Mouse (Mus musculus) small intestine, adult 2 months (tissue): ENCODE measurements around the gene Gmppb. TPM values are rescaled to one million over a fixed set of nuclear protein-coding genes. Genes with fewer than 3 reads are reported as not detected.

Source experiments
- H3K27ac ChIP-seq: fragments of 200-500 bp; 2 replicates; pipeline ENCODE4 v1.5.1; 2012; ENCODE audit warnings: low read depth, low read length, control low read depth, inconsistent platforms; ENCODE audit not compliant: insufficient read depth
- H3K27me3 ChIP-seq: fragments of 200-500 bp; 2 replicates; pipeline ENCODE4 v1.6.1; 2012; ENCODE audit warnings: mild to moderate bottlenecking, moderate library complexity, low read length, inconsistent platforms; ENCODE audit not compliant: control insufficient read depth, insufficient read depth
- H3K36me3 ChIP-seq: fragments of 200-500 bp; 2 replicates; pipeline ENCODE4 v1.6.1; 2012; ENCODE audit warnings: mild to moderate bottlenecking, low read length, control low read depth, inconsistent platforms; ENCODE audit not compliant: control insufficient read depth, insufficient read depth
- H3K4me1 ChIP-seq: fragments of 200-500 bp; 2 replicates; pipeline ENCODE4 v1.6.1; 2012; ENCODE audit warnings: low read length, inconsistent platforms, mixed read lengths; ENCODE audit not compliant: control insufficient read depth, insufficient read depth, insufficient read length
- H3K4me3 ChIP-seq: fragments of 200-500 bp; 2 replicates; pipeline ENCODE4 v1.5.1; 2012; ENCODE audit warnings: low read depth, mild to moderate bottlenecking, control low read depth, inconsistent platforms, low read length, moderate library complexity
- CTCF ChIP-seq: fragments of 200-500 bp; IDR thresholded peaks from 2 replicates; pipeline ENCODE4 v1.5.1; 2012; ENCODE audit warnings: low read depth, mild to moderate bottlenecking, control low read depth, inconsistent platforms, low read length, moderate library complexity, mixed read lengths; ENCODE audit not compliant: insufficient replicate concordance, insufficient read length; ENCODE audit errors: extremely low read depth
- POLR2A ChIP-seq: fragments of 200-500 bp; IDR thresholded peaks from 2 replicates; pipeline ENCODE4 v1.6.1; 2012; ENCODE audit warnings: low read depth, mild to moderate bottlenecking, control low read depth, inconsistent platforms, low read length, moderate library complexity
- WGBS: fragments of 180-500 bp; shearing (Covaris S2); methylation state at CpG from one replicate; pipeline ENCODE4 v1.1.7; 2018; 5-methylcytosine and 5-hydroxymethylcytosine counted together
- polyA plus RNA-seq: library from polyadenylated mRNA; depleted of rRNA; stranded (reverse); fragments of >200 nt; gene quantifications from 2 replicates; pipeline ENCODE4 v1.2.3, GENCODE M21; 2012; rRNA removed

Gene Gmppb
- polyA plus RNA-seq, 1 experiment, result 56.7 TPM

DNA sequence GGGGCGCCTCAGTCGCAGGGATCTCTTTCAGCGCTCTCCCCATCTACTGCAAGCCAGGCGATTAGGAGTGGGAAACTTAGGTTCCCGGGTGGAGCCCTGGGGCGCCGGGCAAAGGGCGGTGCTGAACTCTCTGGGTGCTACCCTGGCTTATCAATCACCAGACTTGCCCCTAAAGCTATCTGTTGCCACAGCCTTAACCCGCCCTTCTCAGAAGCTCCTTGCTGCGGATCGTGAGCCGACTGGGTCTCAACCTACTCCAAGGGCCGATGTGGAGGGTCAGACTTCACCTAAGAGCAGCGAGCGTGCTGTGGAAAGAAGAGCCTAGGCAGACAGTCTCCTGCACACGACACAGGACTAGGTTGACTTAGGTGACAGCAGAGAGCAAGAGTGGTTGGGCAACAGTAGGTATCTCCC, 46.0 kb downstream of the Gmppb start:
- peak overlapping the region; percentile 88 for H3K27ac ChIP-seq

GRCm38 (mm10) chr9:108095518-108095917, 46.5 kb downstream of the Gmppb start:
- no peaks in the 10 kb centered on the region for H3K27me3 ChIP-seq

More for the DNA sequence above, 46.0 kb downstream of the Gmppb start:
- WGBS, result 0% methylated on average over 16 of the region's 16 CpGs
- peaks cover 30% of the 10 kb centered on the region for H3K36me3 ChIP-seq
- peak; percentile 60; the same call in 1 of the 2 replicates for TF ChIP-seq POLR2A
- TF ChIP-seq CTCF, result no peak
- H3K4me3 ChIP-seq, result peak overlapping the region; percentile 94
- H3K27me3 ChIP-seq, result no peaks in the 10 kb centered on the region
- H3K4me1 ChIP-seq, result peaks cover 5% of the 10 kb centered on the region

GRCm38 (mm10) chr9:108095949-108096712, 47.1 kb downstream of the Gmppb start:
- peaks cover 18% of the 10 kb centered on the region for H3K36me3 ChIP-seq
- 0 out of 2 replicates have a peak overlapping the region, but pooled peaks have one; percentile 0 for H3K27ac ChIP-seq
- H3K4me3 ChIP-seq, result no peak overlapping the region
- no peak for TF ChIP-seq CTCF
- no peak for TF ChIP-seq POLR2A
- 53% methylated on average over 10 of the region's 10 CpGs for WGBS
- no peaks in the 10 kb centered on the region for H3K27me3 ChIP-seq
- peaks cover 5% of the 10 kb centered on the region for H3K4me1 ChIP-seq

More at GRCm38 (mm10) chr9:108095518-108095917, 46.5 kb downstream of the Gmppb start:
- Histone ChIP-seq H3K27ac (peak overlapping the region; percentile 88), H3K36me3 (peaks cover 24% of the 10 kb centered on the region), H3K4me3 (peak overlapping the region; percentile 94; the same call in 1 of the 2 replicates), H3K4me1 (peaks cover 5% of the 10 kb centered on the region)
- TF ChIP-seq POLR2A, result no peak
- TF ChIP-seq CTCF, result peak; percentile 81; the same call in 1 of the 2 replicates
- WGBS, result 3% methylated on average over 3 of the region's 3 CpGs

GRCm38 (mm10) chr9:108099619-108100018, 50.6 kb downstream of the Gmppb start:
- TF ChIP-seq POLR2A, result no peak
- no peak for TF ChIP-seq CTCF
- peaks cover 4% of the 10 kb centered on the region; the same call in 1 of the 2 replicates for H3K4me1 ChIP-seq
- WGBS, result 89% methylated on average over 8 of the region's 8 CpGs
- H3K4me3 ChIP-seq, result no peak overlapping the region
- H3K36me3 ChIP-seq, result no peaks in the 10 kb centered on the region
- H3K27me3 ChIP-seq, result no peaks in the 10 kb centered on the region; the same call in 1 of the 2 replicates
- H3K27ac ChIP-seq, result no peak overlapping the region

Other genes starting within 250 kb of the Gmppb start
- gene Rbm6, start 176.0 kb upstream of the Gmppb start, polyA plus RNA-seq, result 4.2 and 16.4 TPM in 2 replicates
- 59.0 and 147 TPM in 2 replicates for gene Mon1a, start 161.1 kb upstream of the Gmppb start, polyA plus RNA-seq
- gene Mst1r, start 142.4 kb upstream of the Gmppb start, polyA plus RNA-seq, result 46.4 and 94.7 TPM in 2 replicates
- not detected in 2 replicates for gene Actl11, start 120.8 kb upstream of the Gmppb start, polyA plus RNA-seq
- gene Camkv, start 113.6 kb upstream of the Gmppb start, polyA plus RNA-seq, result 0.35 TPM in 1 of 2 replicates, not detected in the other
- 0.74 and 1.5 TPM in 2 replicates for gene Traip, start 99.1 kb upstream of the Gmppb start, polyA plus RNA-seq
- 67.0 and 131 TPM in 2 replicates for gene Uba7, start 73.7 kb upstream of the Gmppb start, polyA plus RNA-seq
- gene Gm20661, start 66.2 kb upstream of the Gmppb start, polyA plus RNA-seq, result not detected in 2 replicates
- 3.1 and 6.0 TPM in 2 replicates for gene Inka1, start 63.4 kb upstream of the Gmppb start, polyA plus RNA-seq
- 1.3 and 2.3 TPM in 2 replicates for gene Cdhr4, start 56.7 kb upstream of the Gmppb start, polyA plus RNA-seq
- 0.46 TPM in 1 of 2 replicates, not detected in the other for gene Gm20662, start 52.9 kb upstream of the Gmppb start, polyA plus RNA-seq
- gene Ip6k1, start 46.7 kb upstream of the Gmppb start, polyA plus RNA-seq, result 70.7 and 160 TPM in 2 replicates
- 6.1 and 12.0 TPM in 2 replicates for gene Amigo3, start 3.9 kb downstream of the Gmppb start, polyA plus RNA-seq
- 0.18 and 0.35 TPM in 2 replicates for gene Mst1, start 31.2 kb downstream of the Gmppb start, polyA plus RNA-seq
- 48.3 and 86.7 TPM in 2 replicates for gene Rnf123, start 34.1 kb downstream of the Gmppb start, polyA plus RNA-seq
- gene Apeh, start 45.4 kb downstream of the Gmppb start, polyA plus RNA-seq, result 127 and 189 TPM in 2 replicates
- gene Bsn, start 141.1 kb downstream of the Gmppb start, polyA plus RNA-seq, result 0.94 and 1.4 TPM in 2 replicates
- 31.2 and 52.1 TPM in 2 replicates for gene Dag1, start 214.7 kb downstream of the Gmppb start, polyA plus RNA-seq
- 2.9 and 3.9 TPM in 2 replicates for gene Nicn1, start 241.2 kb downstream of the Gmppb start, polyA plus RNA-seq
- 1.4 and 1.9 TPM in 2 replicates for gene Amt, start 247.6 kb downstream of the Gmppb start, polyA plus RNA-seq